Mouse (Mus musculus) left cerebral cortex, postnatal 14 days (tissue): ENCODE measurements around the gene Myl3. TPM values are rescaled to one million over a fixed set of nuclear protein-coding genes. Genes with fewer than 3 reads are reported as not detected.

Experiments used
- DNase-seq, 2 experiments: peaks; one replicate each; pipeline ENCODE4 v3.0.0; 2021 to 2022; ENCODE audit warnings: low spot score in 2 of 2, mixed read lengths in 1 of 2
- intact Hi-C: fragments of 180-260 bp; cut with DNase I; formaldehyde crosslinking; loops from one replicate; pipeline ENCODE4 v1.15.1; 2025
- long read RNA-seq, 2 experiments: library from polyadenylated mRNA; stranded (forward); transcript quantifications; one replicate each; pipeline ENCODE4 v2.0.0; 2021
- total RNA-seq, 2 experiments: library from RNA; stranded (reverse); gene quantifications; 2 replicates each; pipeline ENCODE4 v1.2.3; 2021

Myl3 gene
- under 1 TPM in 1 of 2 experiments, not detected in 1; 0.53 TPM for total RNA-seq
- long read RNA-seq, experiment 1, result 0 reads
- long read RNA-seq, experiment 2, result 0 reads

DNA sequence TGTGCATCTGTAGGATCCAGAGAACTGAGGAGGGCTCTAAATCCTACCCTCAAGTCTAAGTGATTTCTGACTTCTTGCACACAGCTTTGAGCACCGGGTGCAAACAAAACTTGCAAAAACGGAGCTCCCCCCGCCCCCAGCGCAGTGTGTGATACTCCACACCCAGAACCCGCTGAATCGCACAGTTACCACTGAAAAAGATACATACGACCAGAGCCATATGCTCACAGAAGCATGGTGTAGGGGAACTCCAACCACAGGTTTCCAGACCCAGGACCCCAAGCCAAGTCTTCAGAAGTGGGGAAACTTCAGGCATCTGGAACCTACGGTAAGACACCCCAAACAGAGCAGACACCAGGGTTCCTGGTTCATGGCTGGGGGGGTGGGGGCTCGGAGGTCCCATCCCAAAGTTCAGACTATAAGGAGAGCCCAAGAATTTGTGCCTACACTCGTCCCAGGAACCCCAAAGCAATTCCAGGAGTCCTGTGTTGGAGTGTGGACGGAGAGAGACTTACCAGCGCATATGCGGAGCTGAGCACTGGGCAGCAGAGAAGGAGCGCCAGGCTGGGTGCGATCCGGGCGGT is at the start of gene Myl3:
Gene Myl3 (plus strand): TSS at position 151 of the 584 bp plus-strand sequence.
- intact Hi-C loops, result no loop called here
- DNase-seq, result no peak

DNA sequence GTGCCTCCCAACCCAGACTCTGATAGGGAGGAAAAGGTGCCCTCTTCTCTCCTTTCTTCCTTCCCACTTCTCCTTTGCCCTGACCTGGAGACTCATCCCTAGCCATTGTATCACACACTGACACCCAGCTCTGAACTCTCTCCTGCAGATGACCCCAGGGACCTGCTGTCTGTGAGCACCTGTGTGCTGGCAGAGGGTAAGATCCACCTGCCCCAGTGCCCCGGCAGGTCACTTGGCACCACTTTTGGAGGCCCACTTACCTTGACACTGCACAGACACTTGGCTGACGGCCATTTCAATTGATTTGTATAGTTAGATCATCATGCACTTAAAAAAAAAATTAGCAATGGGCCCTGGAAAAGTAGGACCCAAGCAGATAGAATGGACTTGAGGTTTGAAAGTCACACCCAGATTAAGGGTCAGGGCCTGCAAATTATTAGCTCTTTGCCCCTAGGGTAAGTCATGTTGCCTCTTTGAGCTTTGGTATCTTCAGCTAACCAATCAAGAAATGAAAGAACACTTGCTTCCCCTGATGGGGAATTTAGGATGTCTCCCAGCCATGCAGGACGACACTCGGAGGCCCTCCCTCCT is 46.4 kb upstream of the Myl3 start:
- no peak for DNase-seq

GRCm38 (mm10) chr9:110696427-110696826 is 45.2 kb upstream of the Myl3 start:
- intact Hi-C loops, result no loop called here
- DNase-seq, result no peak

More for the DNA sequence above, 46.4 kb upstream of the Myl3 start:
- intact Hi-C loops, result no loop called here

- intact Hi-C loops, result no loop called here
- DNase-seq, result no peak
These were observed 44.2 kb upstream of the Myl3 start for GRCm38 (mm10) chr9:110697465-110697864.

DNA sequence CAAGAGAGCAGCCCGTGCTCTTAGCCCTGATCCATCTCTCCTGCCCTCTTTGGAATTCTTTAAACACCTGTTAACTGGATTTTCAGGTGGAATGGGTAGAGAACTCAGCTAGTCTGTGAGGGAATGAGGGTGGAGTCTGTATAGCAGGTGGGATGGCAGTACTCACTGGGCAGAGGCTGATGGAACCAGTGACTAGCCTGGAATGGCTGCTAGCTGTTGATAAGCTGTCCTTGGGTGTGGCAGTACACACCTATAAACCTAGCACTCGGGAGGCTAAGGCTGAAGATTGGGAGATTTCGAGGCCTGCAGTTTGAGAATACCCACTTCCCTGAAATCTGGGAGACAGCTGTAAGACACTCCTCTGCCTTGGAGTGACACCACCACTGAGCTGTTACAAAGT is 42.1 kb upstream of the Myl3 start:
- intact Hi-C loops, result no loop called here
- no peak for DNase-seq

GRCm38 (mm10) chr9:110701114-110702032 is 40.3 kb upstream of the Myl3 start:
- no peak for DNase-seq
- intact Hi-C loops, result no loop called here

GRCm38 (mm10) chr9:110702848-110703247 is 38.8 kb upstream of the Myl3 start:
- intact Hi-C loops, result no loop called here
- DNase-seq, result no peak

- DNase-seq, result no peak
- intact Hi-C loops, result no loop called here
These were observed 37.7 kb upstream of the Myl3 start for GRCm38 (mm10) chr9:110703951-110704350.

- intact Hi-C loops, result loop anchor here (5.0 kb wide), 2 partner anchors 54 to 294 kb away; partner anchors contain the start of gene Nbeal2
- DNase-seq, result no peak
These were observed 34.9 kb upstream of the Myl3 start for GRCm38 (mm10) chr9:110706784-110707183.

GRCm38 (mm10) chr9:110709640-110710258 is 31.9 kb upstream of the Myl3 start:
- intact Hi-C loops, result loop anchor here (1.0 to 5.0 kb wide), 3 partner anchors 57 to 297 kb away; partner anchors contain the start of gene Nbeal2
- peak; percentile 84 to 87 for DNase-seq

DNA sequence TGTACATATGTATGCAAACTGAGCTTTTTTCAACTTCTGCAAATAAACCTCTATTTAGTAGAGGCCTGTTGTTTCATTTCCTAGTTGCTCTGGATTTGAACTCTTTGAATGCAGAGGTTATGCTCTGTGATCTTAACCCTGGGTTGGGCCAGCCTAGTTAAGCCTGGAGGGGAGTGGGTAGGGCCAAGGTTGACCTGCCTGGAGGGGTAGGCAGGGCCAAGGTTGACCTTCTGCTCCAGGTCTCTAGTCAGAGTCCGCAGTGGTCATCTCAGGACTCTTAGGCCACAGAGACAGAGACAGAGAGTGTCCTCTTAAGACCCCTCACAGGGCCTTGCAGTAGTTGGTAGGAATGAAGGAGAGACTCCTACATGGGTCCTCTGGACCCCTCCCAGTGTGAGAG is 30.1 kb upstream of the Myl3 start:
- intact Hi-C loops, result no loop called here

DNA sequence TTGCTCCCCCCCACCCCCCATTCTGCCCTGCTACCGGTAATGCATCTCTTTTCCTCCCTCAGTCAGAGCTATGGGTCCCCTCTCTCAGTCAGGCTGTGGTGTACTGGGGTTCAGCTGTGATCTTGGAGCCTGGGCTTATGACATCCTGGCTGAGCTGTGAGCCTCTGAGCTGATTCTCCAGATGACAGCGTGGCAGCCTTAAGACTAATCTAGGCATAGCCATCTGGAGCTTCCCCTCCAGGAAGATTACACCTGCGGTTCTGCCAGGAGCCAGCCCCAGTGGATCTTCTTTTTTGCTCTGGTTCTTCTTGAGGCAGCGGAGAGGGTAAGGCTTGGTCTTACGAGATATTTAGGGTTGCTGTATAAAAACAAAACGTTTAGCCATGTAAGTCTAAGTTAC is 29.7 kb upstream of the Myl3 start:
- DNase-seq, result no peak
- intact Hi-C loops, result no loop called here

More for the DNA sequence above, 30.1 kb upstream of the Myl3 start:
- DNase-seq, result no peak

DNA sequence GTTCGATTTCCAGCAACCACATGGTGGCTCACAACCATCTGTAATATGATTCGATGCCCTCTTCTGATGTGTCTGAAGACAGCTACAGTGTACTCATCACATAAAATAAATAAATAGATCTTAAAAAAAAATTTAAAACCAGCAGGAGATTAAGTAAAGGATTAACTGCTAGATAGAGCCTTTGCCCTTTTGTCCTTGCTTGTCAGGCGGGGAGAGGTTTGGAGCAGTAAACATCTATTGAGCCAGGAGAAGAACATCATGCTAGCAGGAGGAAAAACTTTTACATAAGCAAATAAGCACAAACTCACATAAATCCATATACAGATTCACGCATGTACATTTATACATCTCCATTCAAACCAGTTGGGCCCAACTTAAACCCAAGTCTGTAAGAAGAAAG is 29.1 kb upstream of the Myl3 start:
- intact Hi-C loops, result no loop called here

DNA sequence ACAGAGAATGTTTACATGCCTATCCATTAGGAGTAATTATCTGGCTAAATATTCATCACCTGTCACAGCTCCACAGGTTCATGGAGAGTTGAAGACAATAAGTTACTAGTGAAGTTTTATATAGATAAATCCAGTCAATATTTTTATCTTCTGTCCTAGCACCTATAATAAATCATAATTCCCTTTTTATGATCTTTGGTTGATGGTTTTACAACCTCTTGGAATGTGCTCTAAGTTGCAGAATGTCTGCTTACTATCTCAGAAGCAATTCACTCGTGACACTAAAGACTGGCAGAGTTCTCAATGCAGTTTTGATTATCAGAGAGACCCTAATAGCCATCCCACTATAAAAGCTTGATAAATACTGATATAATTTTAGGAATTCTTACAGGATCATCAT is 28.3 kb upstream of the Myl3 start:
- intact Hi-C loops, result no loop called here

More for the DNA sequence above, 29.1 kb upstream of the Myl3 start:
- DNase-seq, result no peak

GRCm38 (mm10) chr9:110715426-110715825 is 26.2 kb upstream of the Myl3 start:
- intact Hi-C loops, result loop anchor here (5.0 kb wide), 1 partner anchor 157 kb away; no protein-coding TSS in a partner anchor
- DNase-seq, result no peak

More for the DNA sequence above, 28.3 kb upstream of the Myl3 start:
- DNase-seq, result no peak

GRCm38 (mm10) chr9:110716775-110717174 is 24.9 kb upstream of the Myl3 start:
- peak; percentile 81 to 90 for DNase-seq
- intact Hi-C loops, result loop anchor here (2.0 to 5.0 kb wide), 2 partner anchors 64 to 156 kb away; no protein-coding TSS in a partner anchor

GRCm38 (mm10) chr9:110718071-110718470 is 23.6 kb upstream of the Myl3 start:
- intact Hi-C loops, result loop anchor here (5.0 kb wide), 1 partner anchor 154 kb away; no protein-coding TSS in a partner anchor
- peak in 1 of 2 experiments; percentile 50 for DNase-seq

DNA sequence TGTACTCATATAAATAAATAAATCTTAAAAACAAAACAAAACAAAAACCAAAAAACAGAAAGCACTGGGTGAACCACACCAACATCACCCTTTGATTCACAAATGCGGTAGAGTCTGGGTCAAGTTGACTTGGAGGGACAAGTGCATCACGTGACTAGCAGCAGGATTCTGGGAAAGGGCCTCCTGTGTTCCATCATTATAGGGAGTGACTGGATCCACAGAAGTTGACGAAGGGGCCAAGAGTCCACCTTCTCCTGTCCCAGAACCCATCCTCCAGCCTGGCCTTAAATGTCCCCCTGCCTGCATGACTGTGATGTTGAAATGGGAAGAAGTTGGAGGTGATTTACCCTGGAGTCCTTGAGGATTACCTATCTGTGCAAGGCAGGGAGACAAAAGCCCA is 22.9 kb upstream of the Myl3 start:
- intact Hi-C loops, result loop anchor here (5.0 kb wide), 1 partner anchor 153 kb away; no protein-coding TSS in a partner anchor
- DNase-seq, result no peak

DNA sequence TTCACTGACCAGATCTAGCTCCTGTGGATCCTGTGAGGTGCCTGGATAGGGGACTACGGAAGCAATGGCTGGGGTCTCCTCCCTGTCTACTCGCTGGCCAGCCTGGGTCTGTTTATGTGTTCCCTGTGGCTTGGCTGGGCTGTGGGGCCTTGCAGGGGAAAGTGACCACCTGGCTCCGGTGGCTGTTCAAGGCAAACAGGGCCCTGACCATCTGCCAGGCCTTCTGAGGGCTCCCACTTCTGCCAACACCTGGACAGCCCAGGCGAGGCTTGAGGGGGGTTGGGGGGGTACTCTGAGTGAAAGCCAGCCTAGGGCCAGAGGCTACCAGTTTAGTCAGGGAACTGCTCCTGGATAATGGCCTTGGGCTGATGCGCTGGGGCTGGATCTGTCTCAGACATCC is 21.7 kb upstream of the Myl3 start:
- DNase-seq, result no peak
- intact Hi-C loops, result loop anchor here (5.0 kb wide), 1 partner anchor 152 kb away; no protein-coding TSS in a partner anchor
